ENCODE assay signal across 8 mouse cellular contexts in genomic region chr6:87599825-87600224, GRCm38 (mm10). TPM values are rescaled to one million over a fixed set of nuclear protein-coding genes. Genes with fewer than 3 reads are reported as not detected.
A peak's percentile ranks its signal among the peaks of the same experiment; 100 is the strongest.
DNase-seq lines count a peak whose midpoint lies in the region; ATAC-seq and TF ChIP-seq lines count a peak whose summit lies in the region.

No protein-coding gene starts in this region.

- H3K9me3 ChIP-seq in intestine, embryonic 14.5 days (ENCODE audit: control insufficient read depth, low read length) = no peaks in the 10 kb centered on the region
- no peaks in the 10 kb centered on the region for H3K9me3 ChIP-seq in intestine, postnatal 0 days (ENCODE audit: control insufficient read depth)
- H3K9me3 ChIP-seq in midbrain, embryonic 14.5 days (ENCODE audit: control insufficient read depth, low read length) = no peaks in the 10 kb centered on the region
- no peaks in the 10 kb centered on the region for H3K9me3 ChIP-seq in midbrain, embryonic 11.5 days (ENCODE audit: control insufficient read depth, low read length)
- H3K9me3 ChIP-seq in hindbrain, embryonic 13.5 days = no peaks in the 10 kb centered on the region

- no peak for ATAC-seq in intestine, embryonic 14.5 days (replicated peaks; ENCODE audit: low FRiP score, low TSS enrichment, low read depth)
- no peak for ATAC-seq in intestine, postnatal 0 days
- no peak for ATAC-seq in midbrain, embryonic 14.5 days (ENCODE audit: low FRiP score, low TSS enrichment)
- no peak for ATAC-seq in midbrain, embryonic 11.5 days (ENCODE audit: low FRiP score)
- ATAC-seq in hindbrain, embryonic 13.5 days (ENCODE audit: low FRiP score) = no peak

- H3K4me1 ChIP-seq in intestine, embryonic 14.5 days (replicated peaks; ENCODE audit: control insufficient read depth, insufficient read depth, low read length) = peaks cover 7% of the 10 kb centered on the region; the same call in 1 of the 2 replicates
- H3K4me1 ChIP-seq in intestine, postnatal 0 days (replicated peaks; ENCODE audit: control insufficient read depth, insufficient read depth, low read length) = no peaks in the 10 kb centered on the region
- no peaks in the 10 kb centered on the region; the same call in 1 of the 2 replicates for H3K4me1 ChIP-seq in midbrain, embryonic 14.5 days (ENCODE audit: control insufficient read depth, insufficient read depth, low read length)
- H3K4me1 ChIP-seq in midbrain, embryonic 11.5 days (ENCODE audit: control insufficient read depth, insufficient read depth, low read length) = no peaks in the 10 kb centered on the region
- H3K4me1 ChIP-seq in hindbrain, embryonic 13.5 days (replicated peaks) = peaks cover 5% of the 10 kb centered on the region

- no peak for TF ChIP-seq CTCF in intestine, postnatal 0 days (IDR thresholded peaks at IDR 0.05; ENCODE audit: low read depth)

- no peak overlapping the region for H3K27ac ChIP-seq in intestine, embryonic 14.5 days (ENCODE audit: low read depth)
- H3K27ac ChIP-seq in intestine, postnatal 0 days (ENCODE audit: low read depth, low read length) = no peak overlapping the region
- H3K27ac ChIP-seq in midbrain, embryonic 14.5 days (replicated peaks; ENCODE audit: low read depth, low read length) = no peak overlapping the region
- no peak overlapping the region for H3K27ac ChIP-seq in midbrain, embryonic 11.5 days (ENCODE audit: low read depth, low read length)
- no peak overlapping the region for H3K27ac ChIP-seq in hindbrain, embryonic 13.5 days

- H3K4me2 ChIP-seq in intestine, embryonic 14.5 days (ENCODE audit: low read length) = no peak overlapping the region
- no peak overlapping the region for H3K4me2 ChIP-seq in intestine, postnatal 0 days (replicated peaks; ENCODE audit: low read depth)
- H3K4me2 ChIP-seq in midbrain, embryonic 14.5 days (ENCODE audit: low read length) = no peak overlapping the region
- H3K4me2 ChIP-seq in midbrain, embryonic 11.5 days = no peak overlapping the region
- no peak overlapping the region for H3K4me2 ChIP-seq in hindbrain, embryonic 13.5 days

- no peaks in the 10 kb centered on the region for H3K36me3 ChIP-seq in intestine, embryonic 14.5 days (ENCODE audit: control insufficient read depth, insufficient read depth, low read length)
- H3K36me3 ChIP-seq in intestine, postnatal 0 days (ENCODE audit: control insufficient read depth, insufficient read depth) = no peaks in the 10 kb centered on the region
- H3K36me3 ChIP-seq in midbrain, embryonic 14.5 days (ENCODE audit: control insufficient read depth, insufficient read depth, low read length) = no peaks in the 10 kb centered on the region
- no peaks in the 10 kb centered on the region for H3K36me3 ChIP-seq in midbrain, embryonic 11.5 days (ENCODE audit: control insufficient read depth, insufficient read depth, low read length)
- H3K36me3 ChIP-seq in hindbrain, embryonic 13.5 days = no peaks in the 10 kb centered on the region

- H3K9ac ChIP-seq in intestine, embryonic 14.5 days (ENCODE audit: low read length) = no peak overlapping the region
- H3K9ac ChIP-seq in intestine, postnatal 0 days (ENCODE audit: low read depth, low read length) = no peak overlapping the region
- H3K9ac ChIP-seq in midbrain, embryonic 14.5 days (replicated peaks; ENCODE audit: low read length) = no peak overlapping the region
- no peak overlapping the region for H3K9ac ChIP-seq in midbrain, embryonic 11.5 days (ENCODE audit: low read length)
- no peak overlapping the region for H3K9ac ChIP-seq in hindbrain, embryonic 13.5 days

- no peaks in the 10 kb centered on the region for H3K27me3 ChIP-seq in intestine, embryonic 14.5 days (replicated peaks; ENCODE audit: control insufficient read depth, insufficient read depth, low read length)
- H3K27me3 ChIP-seq in intestine, postnatal 0 days (replicated peaks; ENCODE audit: control insufficient read depth, insufficient read depth, low read length) = no peaks in the 10 kb centered on the region
- no peaks in the 10 kb centered on the region for H3K27me3 ChIP-seq in midbrain, embryonic 14.5 days (ENCODE audit: control insufficient read depth, insufficient read depth, low read length)
- H3K27me3 ChIP-seq in midbrain, embryonic 11.5 days (ENCODE audit: control insufficient read depth, insufficient read depth, low read length) = no peaks in the 10 kb centered on the region; the same call in 1 of the 2 replicates
- H3K27me3 ChIP-seq in hindbrain, embryonic 13.5 days = no peaks in the 10 kb centered on the region

- no peak overlapping the region for H3K4me3 ChIP-seq in intestine, embryonic 14.5 days (ENCODE audit: low read depth, low read length)
- H3K4me3 ChIP-seq in intestine, postnatal 0 days (ENCODE audit: low read depth, low read length) = no peak overlapping the region
- H3K4me3 ChIP-seq in midbrain, embryonic 14.5 days (replicated peaks; ENCODE audit: low read depth, low read length) = no peak overlapping the region
- no peak overlapping the region for H3K4me3 ChIP-seq in midbrain, embryonic 11.5 days (ENCODE audit: low read depth, low read length)
- H3K4me3 ChIP-seq in hindbrain, embryonic 13.5 days = no peak overlapping the region

- peak; percentile 61 for DNase-seq in intestine, embryonic 14.5 days (ENCODE audit: low spot score)
- DNase-seq in midbrain, embryonic 14.5 days = peak; percentile 55
- DNase-seq in midbrain, embryonic 11.5 days (ENCODE audit: low spot score, missing footprints) = no peak
- peak; percentile 62 for DNase-seq in adrenal gland, postnatal 25 days
- DNase-seq in heart, postnatal 4 days = peak; percentile 87
- DNase-seq in thymus, postnatal 14 days = no peak

RNA-seq across cellular contexts. Expression of gene Prokr1, which starts 9.3 kb away (rescaled TPM):
- 2.1 and 2.5 TPM in 2 replicates for polyA plus RNA-seq in intestine, embryonic 14.5 days (2014; fragmentation: Nextera tagmentation; extraction: Ambion mirVana)
- polyA plus RNA-seq in intestine, postnatal 0 days (2015; fragmentation: Nextera tagmentation; extraction: Ambion mirVana) = 0.63 and 1.0 TPM in 2 replicates
- 1.00 and 1.5 TPM in 2 replicates for polyA plus RNA-seq in midbrain, embryonic 14.5 days (2014; fragmentation: Nextera tagmentation; extraction: Ambion mirVana)
- 3.1 and 3.5 TPM in 2 replicates for polyA plus RNA-seq in midbrain, embryonic 11.5 days (2014; fragmentation: Nextera tagmentation; extraction: Ambion mirVana)
- 0.58 and 0.90 TPM in 2 replicates for total RNA-seq in adrenal gland, postnatal 25 days (2021)
- total RNA-seq in heart, postnatal 4 days (2021) = 1 to 10 TPM in 1 of 2 experiments, under 1 TPM in 1; 0.88 to 1.1 TPM
- polyA plus RNA-seq in hindbrain, embryonic 13.5 days (2015; fragmentation: Nextera tagmentation; extraction: Ambion mirVana) = 2.2 and 3.1 TPM in 2 replicates

Comparison
In these comparisons a context has a peak if more than half of its experiments do, and no peak if none do; other contexts are left out.
1. DNase-seq: peak in intestine, embryonic 14.5 days (single experiment), midbrain, embryonic 14.5 days (single experiment), adrenal gland, postnatal 25 days (single experiment) and heart, postnatal 4 days (single experiment); none in midbrain, embryonic 11.5 days (single experiment) and thymus, postnatal 14 days (single experiment).